In the genomic region with DNA sequence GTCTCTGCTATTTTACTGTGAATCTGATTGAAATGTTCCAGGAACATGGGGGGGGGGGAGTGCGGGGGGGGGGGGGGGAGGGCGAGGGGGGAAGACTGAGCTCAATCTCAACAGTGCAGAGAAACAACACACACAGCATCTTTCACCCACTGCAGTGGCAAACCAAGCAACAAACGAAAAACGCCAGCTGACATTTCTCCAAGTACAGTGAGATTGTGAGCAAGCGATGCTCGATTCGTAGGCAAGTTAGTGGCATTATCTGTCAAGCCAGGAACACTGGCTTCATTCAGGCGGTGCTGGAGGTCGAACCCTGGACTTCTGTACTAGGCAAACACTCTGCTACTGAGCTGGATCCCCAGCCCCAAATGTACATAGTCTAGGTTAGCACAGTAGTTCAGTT, we compare ENCODE assay signal across 19 mouse cellular contexts. TPM values are rescaled to one million over a fixed set of nuclear protein-coding genes. Genes with fewer than 3 reads are reported as not detected.
A peak's percentile ranks its signal among the peaks of the same experiment; 100 is the strongest.
DNase-seq lines count a peak whose midpoint lies in the region; ATAC-seq lines count a peak whose summit lies in the region.
"Had no signal": no experiment of that assay in that cellular context is flagged by ENCODE, and none has a peak within 500 bp of the region (broad histone marks: within the 10 kb centered on the region; RNA-seq: fewer than 3 reads in every experiment).

No protein-coding gene starts in this region.

- no peaks in the 10 kb centered on the region for H3K9me3 ChIP-seq in forebrain, embryonic 13.5 days (replicated peaks)
- no peaks in the 10 kb centered on the region for H3K9me3 ChIP-seq in hindbrain, embryonic 13.5 days
- no peaks in the 10 kb centered on the region for H3K9me3 ChIP-seq in midbrain, embryonic 13.5 days
- H3K9me3 ChIP-seq: embryonic facial prominence, embryonic 13.5 days had no signal

- WGBS in forebrain, embryonic 13.5 days, result 50% methylated on average over 7 of the region's 9 CpGs
- 65% methylated on average over 8 of the region's 9 CpGs for WGBS in hindbrain, embryonic 13.5 days
- WGBS in midbrain, embryonic 13.5 days, result 60% methylated on average over 7 of the region's 9 CpGs

- H3K4me3 ChIP-seq in forebrain, embryonic 13.5 days, result no peak overlapping the region
- H3K4me3 ChIP-seq in hindbrain, embryonic 13.5 days, result no peak overlapping the region
- no peak overlapping the region for H3K4me3 ChIP-seq in midbrain, embryonic 13.5 days (replicated peaks)
- H3K4me3 ChIP-seq: embryonic facial prominence, embryonic 13.5 days; gastrocnemius, adult 2 months had no signal

- H3K4me1 ChIP-seq in forebrain, embryonic 13.5 days, result peaks cover 39% of the 10 kb centered on the region
- H3K4me1 ChIP-seq in hindbrain, embryonic 13.5 days (replicated peaks), result peaks cover 34% of the 10 kb centered on the region
- peaks cover 37% of the 10 kb centered on the region for H3K4me1 ChIP-seq in midbrain, embryonic 13.5 days (replicated peaks)

- H3K9ac ChIP-seq in forebrain, embryonic 13.5 days, result peak overlapping the region; percentile 22; the same call in 1 of the 2 replicates
- H3K9ac ChIP-seq in hindbrain, embryonic 13.5 days, result no peak overlapping the region
- no peak overlapping the region for H3K9ac ChIP-seq in midbrain, embryonic 13.5 days (replicated peaks)
- H3K9ac ChIP-seq: embryonic facial prominence, embryonic 13.5 days; liver, postnatal 0 days had no signal

- no peak for ATAC-seq in forebrain, embryonic 13.5 days
- ATAC-seq in hindbrain, embryonic 13.5 days (ENCODE audit: low FRiP score), result no peak
- no peak for ATAC-seq in midbrain, embryonic 13.5 days
- ATAC-seq: intestine, postnatal 0 days; liver, postnatal 0 days had no signal

- no peak overlapping the region for H3K4me2 ChIP-seq in forebrain, embryonic 13.5 days
- no peak overlapping the region for H3K4me2 ChIP-seq in hindbrain, embryonic 13.5 days
- H3K4me2 ChIP-seq in midbrain, embryonic 13.5 days (replicated peaks), result no peak overlapping the region
- H3K4me2 ChIP-seq: embryonic facial prominence, embryonic 13.5 days had no signal

- H3K36me3 ChIP-seq in forebrain, embryonic 13.5 days (ENCODE audit: poor library complexity, severe bottlenecking), result peaks cover 46% of the 10 kb centered on the region
- peaks cover 26% of the 10 kb centered on the region for H3K36me3 ChIP-seq in hindbrain, embryonic 13.5 days
- peaks cover 34% of the 10 kb centered on the region for H3K36me3 ChIP-seq in midbrain, embryonic 13.5 days

- peak; percentile 46 for DNase-seq in brain, adult 2 months (ENCODE audit: low read depth, low spot score)
- DNase-seq in kidney, postnatal 25 days, result no peak
- DNase-seq in layer of hippocampus, adult 11-12 months (ENCODE audit: low spot score), result no peak
- DNase-seq in spleen, postnatal 4 days (ENCODE audit: low spot score in 2 of 2), result no peak
- DNase-seq: cerebellum, adult 11 months; gastrocnemius, adult 2 months; heart, adult 11 months; heart, postnatal 4 days; kidney, postnatal 36 days; liver; liver, postnatal 0 days had no signal

- no peaks in the 10 kb centered on the region for H3K27me3 ChIP-seq in forebrain, embryonic 13.5 days
- no peaks in the 10 kb centered on the region for H3K27me3 ChIP-seq in hindbrain, embryonic 13.5 days
- H3K27me3 ChIP-seq in midbrain, embryonic 13.5 days, result no peaks in the 10 kb centered on the region
- H3K27me3 ChIP-seq: CH12.LX; embryonic facial prominence, embryonic 13.5 days had no signal

- H3K27ac ChIP-seq in forebrain, embryonic 13.5 days, result peak overlapping the region; percentile 96
- peak overlapping the region; percentile 87 for H3K27ac ChIP-seq in hindbrain, embryonic 13.5 days
- H3K27ac ChIP-seq in midbrain, embryonic 13.5 days, result peak overlapping the region; percentile 90
- H3K27ac ChIP-seq: embryonic facial prominence, embryonic 13.5 days; gastrocnemius, adult 2 months had no signal

RNA-seq across cellular contexts. Expression of a gene that starts 21.3 kb away (rescaled TPM):
- polyA plus RNA-seq in forebrain, embryonic 13.5 days (2015; fragmentation: Nextera tagmentation; extraction: Ambion mirVana), result 76.0 and 80.6 TPM in 2 replicates
- polyA plus RNA-seq in hindbrain, embryonic 13.5 days (2015; fragmentation: Nextera tagmentation; extraction: Ambion mirVana), result 72.0 and 73.4 TPM in 2 replicates
- 74.0 and 80.0 TPM in 2 replicates for polyA plus RNA-seq in midbrain, embryonic 13.5 days (2015; fragmentation: Nextera tagmentation; extraction: Ambion mirVana)

RNA-seq across cellular contexts. Expression of a gene that starts 56.9 kb away (rescaled TPM):
- 2.4 and 4.0 TPM in 2 replicates for polyA plus RNA-seq in forebrain, embryonic 13.5 days (2015; fragmentation: Nextera tagmentation; extraction: Ambion mirVana)
- 15.1 and 19.0 TPM in 2 replicates for polyA plus RNA-seq in hindbrain, embryonic 13.5 days (2015; fragmentation: Nextera tagmentation; extraction: Ambion mirVana)
- polyA plus RNA-seq in midbrain, embryonic 13.5 days (2015; fragmentation: Nextera tagmentation; extraction: Ambion mirVana), result 8.6 and 13.2 TPM in 2 replicates
- polyA plus RNA-seq: liver, postnatal 0 days; spleen, adult 2 months; stomach, embryonic 16.5 days had no signal
